Mouse (Mus musculus): ENCODE data around the gene Vac14. TPM values are rescaled to one million over a fixed set of nuclear protein-coding genes. Genes with fewer than 3 reads are reported as not detected.

The Vac14 gene
- 21.7 and 32.2 TPM in 2 replicates for polyA plus RNA-seq (2014; fragmentation: Nextera tagmentation; extraction: Ambion mirVana)

DNA sequence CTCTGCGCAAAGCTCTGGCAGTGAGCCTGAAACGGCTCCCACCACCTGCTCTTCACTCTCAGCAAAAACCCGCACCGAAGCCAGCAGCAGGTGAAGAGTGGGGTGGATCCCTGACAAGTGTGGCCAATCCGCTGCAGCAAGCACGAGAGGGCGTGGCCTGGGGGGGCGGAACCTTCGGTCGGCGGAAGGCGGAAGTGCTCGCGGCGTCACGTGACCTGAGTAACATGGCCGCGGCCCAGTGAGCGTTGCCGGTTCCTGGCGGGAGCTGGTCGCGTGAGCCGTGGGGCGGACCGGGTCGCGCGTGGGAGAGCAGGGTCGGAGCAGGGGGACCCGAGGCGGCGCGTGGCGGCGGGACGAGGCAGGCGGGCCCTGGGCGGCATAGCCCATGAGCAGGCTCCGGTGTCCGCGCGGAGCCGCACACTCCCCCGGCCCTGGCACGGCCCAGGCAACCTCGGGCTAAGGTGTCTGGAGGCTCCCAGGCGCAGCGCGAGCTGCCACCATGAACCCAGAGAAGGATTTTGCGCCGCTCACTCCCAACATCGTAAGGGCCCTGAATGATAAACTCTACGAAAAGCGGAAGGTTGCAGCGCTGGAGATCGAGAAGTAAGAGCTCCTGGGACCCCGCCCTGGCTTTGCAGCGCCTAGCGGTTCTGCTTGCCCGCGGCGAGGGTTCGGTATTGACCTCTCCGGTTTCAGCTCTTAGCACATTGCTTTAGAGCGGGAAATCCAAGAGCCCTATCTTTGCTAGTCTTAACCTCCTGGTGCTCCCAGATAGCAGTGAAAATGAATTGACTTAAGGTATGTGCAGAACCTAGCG, at the start of gene Vac14:
Gene Vac14, plus strand, starts transcription at position 195 of the 817 bp plus-strand sequence.
- Histone ChIP-seq H3K9ac (ENCODE audit: low read depth, low read length) (peak within 1 kb of the TSS; percentile 75), H3K4me1 (ENCODE audit: control insufficient read depth, insufficient read depth, low read length) (peaks cover 12% of the 10 kb centered on the region), H3K27ac (ENCODE audit: low read depth, low read length) (no peak within 1 kb of the TSS), H3K4me3 (ENCODE audit: low read length) (peak within 1 kb of the TSS; percentile 94), H3K27me3 (ENCODE audit: control insufficient read depth, insufficient read depth, low read length) (no peaks in the 10 kb centered on the region; the same call in 1 of the 2 replicates), H3K36me3 (ENCODE audit: control insufficient read depth, insufficient read depth, low read length) (no peaks in the 10 kb centered on the region), H3K9me3 (ENCODE audit: control insufficient read depth, low read length) (no peaks in the 10 kb centered on the region), H3K4me2 (replicated peaks; ENCODE audit: low read depth, low read length) (peak within 1 kb of the TSS; percentile 81)
- WGBS: under 1% methylated on average over 67 of the region's 67 CpGs
- ATAC-seq (ENCODE audit: low FRiP score, low TSS enrichment): peak; percentile 97

DNA sequence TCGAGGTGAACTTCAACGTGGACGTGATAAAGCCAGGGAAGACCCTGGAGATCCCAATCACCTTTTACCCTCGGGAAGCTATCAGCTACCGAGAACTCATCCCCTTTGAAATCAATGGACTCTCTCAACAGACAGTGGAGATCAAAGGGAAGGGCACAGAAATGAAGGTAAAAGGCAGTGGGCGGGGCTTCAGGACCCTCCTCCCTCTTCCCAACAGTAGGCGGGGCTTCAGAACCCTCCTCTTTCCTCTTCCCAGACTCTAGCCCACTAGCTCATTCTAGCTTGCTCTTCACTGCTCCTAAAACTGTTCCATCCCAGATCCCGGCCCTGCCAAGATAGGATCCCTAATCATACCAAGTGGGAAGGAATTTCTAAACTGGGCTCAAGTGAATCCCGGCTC, 25.7 kb upstream of the Vac14 start:
- no peak for ATAC-seq (ENCODE audit: low FRiP score, low TSS enrichment)
- Histone ChIP-seq H3K36me3 (ENCODE audit: control insufficient read depth, insufficient read depth, low read length) (no peaks in the 10 kb centered on the region), H3K4me3 (ENCODE audit: low read length) (no peak overlapping the region), H3K9ac (ENCODE audit: low read depth, low read length) (no peak overlapping the region), H3K4me2 (replicated peaks; ENCODE audit: low read depth, low read length) (no peak overlapping the region), H3K27me3 (ENCODE audit: control insufficient read depth, insufficient read depth, low read length) (no peaks in the 10 kb centered on the region), H3K4me1 (ENCODE audit: control insufficient read depth, insufficient read depth, low read length) (no peaks in the 10 kb centered on the region), H3K27ac (ENCODE audit: low read depth, low read length) (no peak overlapping the region), H3K9me3 (ENCODE audit: control insufficient read depth, low read length) (no peaks in the 10 kb centered on the region)
- WGBS: 84% methylated on average over 9 of the region's 9 CpGs

DNA sequence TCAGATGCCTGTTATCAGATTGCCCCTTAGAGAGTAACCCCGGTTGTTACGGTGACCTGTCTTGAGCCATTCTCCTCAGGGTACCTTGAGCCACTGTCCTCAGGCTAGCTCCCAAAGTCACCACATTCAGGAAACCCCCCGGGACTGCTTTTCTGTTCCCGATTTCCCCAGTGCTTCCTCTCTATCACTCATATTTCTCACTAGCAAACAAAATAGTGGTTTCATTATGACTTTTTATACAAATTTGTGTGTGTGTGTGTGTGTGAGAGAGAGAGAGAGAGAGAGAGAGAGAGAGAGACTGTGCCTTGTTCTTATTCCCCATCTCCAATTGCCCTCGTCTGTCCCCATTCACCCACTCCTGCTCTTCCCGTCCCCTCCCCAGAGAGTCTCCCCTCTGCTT, 24.2 kb upstream of the Vac14 start:
- Histone ChIP-seq H3K4me2 (replicated peaks; ENCODE audit: low read depth, low read length) (no peak overlapping the region), H3K4me1 (ENCODE audit: control insufficient read depth, insufficient read depth, low read length) (no peaks in the 10 kb centered on the region), H3K27ac (ENCODE audit: low read depth, low read length) (no peak overlapping the region), H3K9me3 (ENCODE audit: control insufficient read depth, low read length) (no peaks in the 10 kb centered on the region), H3K4me3 (ENCODE audit: low read length) (no peak overlapping the region), H3K36me3 (ENCODE audit: control insufficient read depth, insufficient read depth, low read length) (no peaks in the 10 kb centered on the region), H3K9ac (ENCODE audit: low read depth, low read length) (no peak overlapping the region), H3K27me3 (ENCODE audit: control insufficient read depth, insufficient read depth, low read length) (no peaks in the 10 kb centered on the region)
- ATAC-seq (ENCODE audit: low FRiP score, low TSS enrichment): no peak
- WGBS: 73% methylated on average over 6 of the region's 6 CpGs

DNA sequence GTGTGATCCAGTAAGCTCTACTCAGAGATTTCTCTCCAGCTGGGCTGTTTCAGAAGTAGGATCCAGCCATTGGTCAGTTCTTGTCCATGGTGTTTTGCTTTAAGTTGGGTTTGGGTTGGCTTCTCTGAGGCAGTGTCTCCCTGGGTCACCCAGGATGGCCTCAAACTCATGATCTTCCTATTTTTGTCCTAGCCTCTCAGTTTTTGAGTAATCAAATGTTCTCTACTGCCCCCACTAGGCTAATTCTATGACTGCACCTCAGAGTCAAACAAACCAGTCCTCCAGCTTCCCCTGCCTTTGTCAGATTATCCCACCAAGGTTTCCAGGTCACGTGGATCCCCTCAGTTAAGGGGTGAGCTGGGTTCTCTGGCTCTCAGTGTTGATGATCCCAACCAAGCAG, 13.8 kb upstream of the Vac14 start:
- Histone ChIP-seq H3K27ac (ENCODE audit: low read depth, low read length) (no peak overlapping the region), H3K4me3 (ENCODE audit: low read length) (no peak overlapping the region), H3K36me3 (ENCODE audit: control insufficient read depth, insufficient read depth, low read length) (no peaks in the 10 kb centered on the region), H3K9ac (ENCODE audit: low read depth, low read length) (no peak overlapping the region), H3K9me3 (ENCODE audit: control insufficient read depth, low read length) (no peaks in the 10 kb centered on the region), H3K4me1 (ENCODE audit: control insufficient read depth, insufficient read depth, low read length) (no peaks in the 10 kb centered on the region), H3K27me3 (ENCODE audit: control insufficient read depth, insufficient read depth, low read length) (no peaks in the 10 kb centered on the region), H3K4me2 (replicated peaks; ENCODE audit: low read depth, low read length) (no peak overlapping the region)
- 8% methylated on average over 1 of the region's 1 CpGs for WGBS
- no peak for ATAC-seq (ENCODE audit: low FRiP score, low TSS enrichment)

DNA sequence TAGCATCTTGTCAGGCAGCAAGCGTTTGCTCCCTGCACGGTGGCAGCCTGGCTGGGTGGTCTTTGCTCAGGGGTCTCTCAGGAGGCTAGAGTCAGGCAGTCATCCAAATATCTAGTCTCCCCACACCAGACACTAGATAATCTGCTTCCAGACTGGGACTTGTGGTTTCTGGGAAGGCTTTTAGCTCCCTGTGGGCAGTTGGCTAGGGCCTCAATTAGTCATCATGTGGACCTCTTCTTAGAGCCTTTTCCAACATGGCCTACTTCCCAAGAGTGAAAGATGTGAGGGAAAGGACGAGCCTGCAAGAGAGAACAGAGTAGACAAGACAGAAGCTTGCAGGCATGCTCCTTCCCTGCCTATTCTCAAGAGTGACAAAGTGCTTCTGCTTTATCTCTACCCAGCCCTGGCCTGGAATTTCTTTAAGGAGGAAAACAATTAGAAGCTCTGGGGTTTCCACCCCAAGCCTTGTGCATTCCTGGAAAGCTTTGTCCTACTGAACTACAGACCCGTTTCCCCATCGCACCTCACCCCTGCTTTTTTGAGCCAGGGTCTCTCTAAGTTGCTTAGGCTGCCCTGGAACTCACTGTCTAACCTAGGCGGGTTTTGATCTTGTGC, 12.9 kb upstream of the Vac14 start:
- no peak for ATAC-seq (ENCODE audit: low FRiP score, low TSS enrichment)
- no peak overlapping the region for H3K4me3 ChIP-seq (ENCODE audit: low read length)
- no peaks in the 10 kb centered on the region for H3K9me3 ChIP-seq (ENCODE audit: control insufficient read depth, low read length)
- H3K9ac ChIP-seq (ENCODE audit: low read depth, low read length): no peak overlapping the region
- H3K27me3 ChIP-seq (ENCODE audit: control insufficient read depth, insufficient read depth, low read length): no peaks in the 10 kb centered on the region
- WGBS: 65% methylated on average over 6 of the region's 6 CpGs
- no peak overlapping the region for H3K27ac ChIP-seq (ENCODE audit: low read depth, low read length)
- H3K4me1 ChIP-seq (ENCODE audit: control insufficient read depth, insufficient read depth, low read length): no peaks in the 10 kb centered on the region
- no peaks in the 10 kb centered on the region for H3K36me3 ChIP-seq (ENCODE audit: control insufficient read depth, insufficient read depth, low read length)
- H3K4me2 ChIP-seq (replicated peaks; ENCODE audit: low read depth, low read length): no peak overlapping the region

DNA sequence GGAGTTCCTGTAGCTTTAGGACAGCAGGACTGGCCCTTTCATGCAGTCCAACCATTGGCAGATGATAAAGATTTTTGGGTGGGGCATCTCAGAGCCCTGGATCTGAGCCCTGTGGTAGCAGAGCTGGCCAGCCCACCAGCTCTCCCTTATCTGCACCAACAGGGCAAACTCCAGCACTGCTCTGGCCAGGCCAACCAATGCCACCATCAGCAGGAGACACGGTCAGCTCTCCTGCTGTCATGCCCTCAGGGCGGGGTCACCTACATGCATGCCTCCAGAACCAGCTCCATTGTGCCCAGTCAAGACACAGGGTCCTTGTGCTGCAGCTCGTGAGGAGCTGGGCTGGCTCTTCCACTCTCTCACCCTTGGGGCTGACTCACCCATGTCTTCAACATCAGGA, 2.7 kb upstream of the Vac14 start:
- Histone ChIP-seq H3K4me2 (replicated peaks; ENCODE audit: low read depth, low read length) (no peak overlapping the region), H3K36me3 (ENCODE audit: control insufficient read depth, insufficient read depth, low read length) (no peaks in the 10 kb centered on the region), H3K27me3 (ENCODE audit: control insufficient read depth, insufficient read depth, low read length) (no peaks in the 10 kb centered on the region; the same call in 1 of the 2 replicates), H3K9me3 (ENCODE audit: control insufficient read depth, low read length) (no peaks in the 10 kb centered on the region), H3K9ac (ENCODE audit: low read depth, low read length) (no peak overlapping the region), H3K4me1 (ENCODE audit: control insufficient read depth, insufficient read depth, low read length) (peaks cover 12% of the 10 kb centered on the region), H3K27ac (ENCODE audit: low read depth, low read length) (no peak overlapping the region), H3K4me3 (ENCODE audit: low read length) (no peak overlapping the region)
- no peak for ATAC-seq (ENCODE audit: low FRiP score, low TSS enrichment)
- WGBS: 72% methylated on average over 3 of the region's 3 CpGs

DNA sequence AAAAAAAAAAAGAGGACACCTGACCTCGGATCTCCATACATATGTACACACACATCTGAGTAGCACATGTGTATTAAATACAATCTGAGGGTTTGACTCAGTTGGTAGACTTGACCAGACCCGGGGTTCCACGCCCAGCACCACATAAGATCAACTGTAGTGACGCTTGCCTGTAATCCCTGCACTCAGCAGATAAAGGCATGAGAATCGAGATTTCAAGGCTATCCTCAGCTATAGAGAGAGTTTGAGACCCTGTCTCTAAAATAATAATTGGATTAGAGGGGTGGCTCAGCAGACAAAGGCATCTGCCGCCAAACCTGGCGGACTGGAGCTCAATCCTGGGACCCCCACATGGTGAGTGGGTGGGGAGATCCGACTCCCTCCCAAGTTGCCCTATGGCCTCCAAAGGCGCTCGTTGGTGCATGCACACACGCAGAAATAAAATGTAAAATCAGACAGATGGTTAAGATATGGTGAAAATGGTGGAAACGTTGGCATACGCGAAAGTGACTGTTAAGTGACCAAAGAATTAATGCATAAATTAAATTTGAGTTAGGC, 505 bp upstream of the Vac14 start:
- peak overlapping the region; percentile 94 for H3K4me3 ChIP-seq (ENCODE audit: low read length)
- H3K27ac ChIP-seq (ENCODE audit: low read depth, low read length): no peak overlapping the region
- H3K9me3 ChIP-seq (ENCODE audit: control insufficient read depth, low read length): no peaks in the 10 kb centered on the region
- H3K36me3 ChIP-seq (ENCODE audit: control insufficient read depth, insufficient read depth, low read length): no peaks in the 10 kb centered on the region
- peak overlapping the region; percentile 81 for H3K4me2 ChIP-seq (replicated peaks; ENCODE audit: low read depth, low read length)
- peak overlapping the region; percentile 75; the same call in 1 of the 2 replicates for H3K9ac ChIP-seq (ENCODE audit: low read depth, low read length)
- ATAC-seq (ENCODE audit: low FRiP score, low TSS enrichment): 0 out of 2 replicates have a peak, but pooled peaks have one; percentile 13
- peaks cover 12% of the 10 kb centered on the region for H3K4me1 ChIP-seq (ENCODE audit: control insufficient read depth, insufficient read depth, low read length)
- 24% methylated on average over 14 of the region's 14 CpGs for WGBS
- H3K27me3 ChIP-seq (ENCODE audit: control insufficient read depth, insufficient read depth, low read length): no peaks in the 10 kb centered on the region; the same call in 1 of the 2 replicates

DNA sequence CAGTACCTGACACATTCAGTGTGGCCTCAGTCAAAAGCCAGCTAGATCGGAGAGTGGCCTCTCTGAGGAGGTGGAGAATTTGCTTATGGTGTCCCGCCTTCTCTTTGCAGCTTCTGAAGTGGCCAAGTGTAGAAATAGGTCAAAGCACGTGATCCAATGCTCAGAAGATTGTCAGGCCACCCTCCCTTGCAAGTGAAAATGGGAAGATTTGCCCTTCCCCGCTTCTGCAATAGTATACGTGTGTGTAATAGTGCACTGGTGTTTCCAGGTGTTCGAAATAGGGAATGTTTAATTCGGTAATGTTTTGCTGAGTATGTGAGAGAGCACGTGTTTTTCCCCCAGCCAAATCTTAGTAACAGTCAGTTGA, 806 bp downstream of the Vac14 start:
- peak; percentile 6; the same call in 1 of the 2 replicates for ATAC-seq (ENCODE audit: low FRiP score, low TSS enrichment)
- Histone ChIP-seq H3K27me3 (ENCODE audit: control insufficient read depth, insufficient read depth, low read length) (no peaks in the 10 kb centered on the region; the same call in 1 of the 2 replicates), H3K27ac (ENCODE audit: low read depth, low read length) (no peak overlapping the region), H3K9me3 (ENCODE audit: control insufficient read depth, low read length) (no peaks in the 10 kb centered on the region), H3K4me2 (replicated peaks; ENCODE audit: low read depth, low read length) (peak overlapping the region; percentile 81), H3K9ac (ENCODE audit: low read depth, low read length) (peak overlapping the region; percentile 75; the same call in 1 of the 2 replicates), H3K4me3 (ENCODE audit: low read length) (peak overlapping the region; percentile 94), H3K4me1 (ENCODE audit: control insufficient read depth, insufficient read depth, low read length) (peaks cover 12% of the 10 kb centered on the region), H3K36me3 (ENCODE audit: control insufficient read depth, insufficient read depth, low read length) (no peaks in the 10 kb centered on the region)
- 26% methylated on average over 8 of the region's 8 CpGs for WGBS

DNA sequence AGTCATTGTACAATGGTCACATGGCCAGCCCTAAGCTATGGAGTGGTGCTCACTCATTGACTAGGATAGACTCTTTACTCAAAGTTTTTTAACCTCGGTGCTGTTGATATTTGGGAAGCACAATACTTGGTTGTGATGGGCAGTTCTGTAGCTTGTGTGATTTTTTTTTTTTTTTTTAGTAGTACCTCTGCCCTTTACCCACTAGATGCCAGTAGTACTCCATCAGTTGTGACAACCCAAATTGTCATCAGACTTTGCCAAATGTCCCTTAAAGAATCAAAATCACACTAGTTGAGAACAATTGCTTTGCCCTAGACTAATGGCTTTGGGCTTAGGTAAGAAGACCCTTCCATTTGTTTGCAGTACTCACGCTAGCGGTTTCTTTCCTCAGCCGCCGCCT, 1.5 kb downstream of the Vac14 start:
- H3K4me2 ChIP-seq (replicated peaks; ENCODE audit: low read depth, low read length): peak overlapping the region; percentile 81; the same call in 1 of the 2 replicates
- H3K27ac ChIP-seq (ENCODE audit: low read depth, low read length): no peak overlapping the region
- H3K9me3 ChIP-seq (ENCODE audit: control insufficient read depth, low read length): no peaks in the 10 kb centered on the region
- no peak overlapping the region for H3K9ac ChIP-seq (ENCODE audit: low read depth, low read length)
- H3K4me1 ChIP-seq (ENCODE audit: control insufficient read depth, insufficient read depth, low read length): peaks cover 12% of the 10 kb centered on the region
- WGBS: 93% methylated on average over 5 of the region's 5 CpGs
- no peaks in the 10 kb centered on the region; the same call in 1 of the 2 replicates for H3K27me3 ChIP-seq (ENCODE audit: control insufficient read depth, insufficient read depth, low read length)
- no peak overlapping the region; the same call in 1 of the 2 replicates for H3K4me3 ChIP-seq (ENCODE audit: low read length)
- H3K36me3 ChIP-seq (ENCODE audit: control insufficient read depth, insufficient read depth, low read length): no peaks in the 10 kb centered on the region
- ATAC-seq (ENCODE audit: low FRiP score, low TSS enrichment): no peak
